Mouse (Mus musculus) liver, postnatal 0 days (tissue): ENCODE measurements around the gene Hspa4l.

Experiments
- CTCF ChIP-seq: sonication (generic); IDR thresholded peaks from 2 replicates; pipeline ENCODE4 v1.5.1; 2016; ENCODE audit warnings: antibody characterized with exemption, low read depth
- EP300 ChIP-seq: IDR thresholded peaks from 2 replicates; pipeline ENCODE4 v1.6.1; 2016; ENCODE audit warnings: antibody characterized with exemption, low read depth, mild to moderate bottlenecking

DNA sequence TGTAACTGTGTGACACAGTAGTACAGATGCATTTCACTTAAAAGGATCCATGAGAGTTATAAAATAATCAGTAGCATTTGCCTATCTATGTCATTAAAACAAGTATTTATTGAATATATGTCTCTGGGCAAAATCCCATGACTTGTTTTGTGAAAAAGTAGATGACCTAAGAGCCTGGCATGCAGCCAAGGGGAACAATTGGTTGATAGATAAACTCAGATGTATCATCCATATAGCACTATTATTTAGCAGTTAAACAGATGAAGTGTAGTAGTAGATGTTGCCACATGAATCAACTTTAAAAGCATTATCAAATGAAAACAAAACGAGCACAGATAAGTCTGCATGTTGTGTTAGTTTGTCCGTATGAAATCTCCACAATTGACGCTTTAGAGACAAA lies 25.3 kb upstream of the Hspa4l start:
- no peak for TF ChIP-seq EP300
- no peak for TF ChIP-seq CTCF
